Mouse (Mus musculus) frontal cortex, postnatal 25 days (tissue): ENCODE data around the gene Tnrc6a.

ENCODE experiments used
- DNase-seq, 2 experiments: peaks; one replicate each; pipeline ENCODE4 v3.0.0; 2022; ENCODE audit warnings: low spot score in 2 of 2

The Tnrc6a gene

DNA sequence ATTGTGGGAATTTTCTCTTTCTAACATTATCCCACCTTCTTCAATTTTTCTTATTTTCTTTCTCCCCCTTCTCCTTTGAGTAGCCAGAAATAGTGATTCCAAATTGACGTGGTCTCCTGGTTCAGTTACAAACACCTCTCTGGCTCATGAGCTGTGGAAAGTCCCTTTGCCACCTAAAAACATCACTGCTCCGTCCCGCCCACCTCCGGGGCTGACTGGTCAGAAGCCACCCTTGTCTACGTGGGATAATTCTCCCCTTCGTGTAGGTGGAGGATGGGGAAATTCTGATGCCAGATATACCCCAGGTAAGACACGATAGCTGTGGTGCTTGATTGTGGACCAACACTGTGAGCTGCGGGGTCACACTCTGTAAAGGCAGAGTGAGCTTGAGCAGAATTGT lies 66.1 kb downstream of the Tnrc6a start:
- DNase-seq, result no peak

DNA sequence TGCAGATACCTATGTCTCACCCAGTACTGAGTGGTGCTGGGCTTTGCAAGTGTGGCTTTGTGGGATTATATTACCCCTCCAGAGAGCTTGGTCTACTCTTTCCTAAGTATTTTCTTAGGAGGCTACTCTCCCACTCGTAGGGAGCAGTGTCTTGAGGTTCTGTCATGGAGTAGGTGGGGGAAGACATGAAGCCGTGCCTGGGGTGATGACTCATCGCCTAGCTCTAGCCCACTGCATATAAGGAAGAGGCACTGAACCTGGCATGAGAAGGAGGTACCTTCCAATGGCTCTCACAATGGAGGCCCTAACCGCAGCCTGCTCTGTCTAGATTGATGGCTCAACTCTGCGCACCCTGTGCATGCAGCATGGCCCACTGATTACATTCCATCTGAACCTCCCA lies 68.0 kb downstream of the Tnrc6a start:
- no peak for DNase-seq

DNA sequence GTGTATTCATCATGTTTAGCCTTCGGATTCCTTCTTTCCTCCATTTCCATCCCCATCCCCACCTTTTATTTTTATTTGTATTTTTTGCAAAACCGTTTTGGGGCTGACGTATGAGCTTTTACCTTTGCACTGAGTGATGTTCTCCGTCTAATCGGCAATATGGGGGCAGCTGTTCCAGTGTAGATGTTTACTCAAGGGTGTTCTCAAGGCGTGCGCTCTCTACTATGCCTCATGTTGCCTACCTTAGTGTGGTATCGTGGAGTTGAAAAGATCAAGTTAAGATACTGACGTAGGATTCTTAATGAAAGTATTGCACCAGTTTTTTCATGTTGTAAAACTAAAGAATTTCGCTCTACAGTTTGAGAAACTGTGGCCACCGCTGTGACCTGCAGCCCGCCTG lies 69.5 kb downstream of the Tnrc6a start:
- DNase-seq, result no peak

DNA sequence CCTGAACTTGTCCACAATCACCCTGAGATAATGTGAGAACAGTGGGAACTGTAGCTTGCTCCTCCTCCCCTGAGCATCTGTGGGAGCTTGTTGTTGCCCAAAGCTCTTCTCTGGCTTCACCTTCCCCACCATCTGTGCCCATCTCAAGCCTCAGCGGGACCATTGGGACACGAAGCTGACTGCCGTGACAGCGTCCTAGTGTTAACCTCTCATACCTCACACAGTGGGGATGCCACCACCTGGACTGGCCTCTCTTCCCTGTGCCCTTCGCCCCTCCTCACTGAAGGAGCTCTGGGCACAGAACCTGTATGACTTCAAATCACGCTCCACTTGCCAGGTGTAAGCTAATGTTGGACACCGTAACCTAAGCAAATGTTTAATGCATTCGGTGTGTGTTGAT lies 71.0 kb downstream of the Tnrc6a start:
- DNase-seq, result no peak

DNA sequence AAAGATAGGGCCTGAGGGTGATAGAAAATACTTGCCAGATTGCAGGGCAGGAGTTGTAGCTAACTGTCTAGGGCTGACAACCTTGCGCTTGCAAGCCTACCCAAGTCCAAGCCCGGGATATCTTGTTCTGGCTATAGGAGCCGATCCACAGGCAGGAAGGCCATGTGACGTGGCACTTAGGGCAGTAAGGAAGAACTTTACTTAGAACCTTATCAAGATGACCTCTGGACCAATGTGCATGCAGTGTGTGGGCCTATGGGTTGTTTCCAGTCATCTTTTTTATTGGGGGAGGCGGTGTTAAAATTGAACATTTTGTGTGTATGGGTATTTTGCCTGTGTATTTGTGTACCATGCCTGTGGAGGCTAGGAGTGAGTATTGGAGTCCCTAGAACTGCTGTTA lies 72.7 kb downstream of the Tnrc6a start:
- no peak for DNase-seq

- DNase-seq, result no peak
These were observed 75.0 kb downstream of the Tnrc6a start for GRCm38 (mm10) chr7:123198695-123199094.

DNA sequence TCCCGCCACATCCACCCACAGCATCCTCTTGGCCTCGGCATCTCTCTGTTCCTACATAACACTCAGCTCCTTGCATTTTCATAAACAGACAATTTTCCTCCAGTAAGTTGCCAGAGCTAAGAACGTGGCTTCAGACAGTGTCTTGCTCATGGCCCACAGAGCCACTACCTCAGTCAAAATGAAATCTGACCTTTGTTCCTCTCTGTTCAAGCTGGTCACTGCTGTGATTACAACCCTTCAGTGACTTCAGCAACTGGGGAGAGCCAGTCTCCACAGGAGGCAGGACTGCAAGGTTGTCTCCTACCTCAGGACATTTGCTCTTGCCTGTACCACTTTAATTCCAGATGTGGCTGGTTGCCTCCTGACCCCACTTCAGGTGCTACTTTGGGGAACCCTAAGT lies 75.5 kb downstream of the Tnrc6a start:
- no peak for DNase-seq

DNA sequence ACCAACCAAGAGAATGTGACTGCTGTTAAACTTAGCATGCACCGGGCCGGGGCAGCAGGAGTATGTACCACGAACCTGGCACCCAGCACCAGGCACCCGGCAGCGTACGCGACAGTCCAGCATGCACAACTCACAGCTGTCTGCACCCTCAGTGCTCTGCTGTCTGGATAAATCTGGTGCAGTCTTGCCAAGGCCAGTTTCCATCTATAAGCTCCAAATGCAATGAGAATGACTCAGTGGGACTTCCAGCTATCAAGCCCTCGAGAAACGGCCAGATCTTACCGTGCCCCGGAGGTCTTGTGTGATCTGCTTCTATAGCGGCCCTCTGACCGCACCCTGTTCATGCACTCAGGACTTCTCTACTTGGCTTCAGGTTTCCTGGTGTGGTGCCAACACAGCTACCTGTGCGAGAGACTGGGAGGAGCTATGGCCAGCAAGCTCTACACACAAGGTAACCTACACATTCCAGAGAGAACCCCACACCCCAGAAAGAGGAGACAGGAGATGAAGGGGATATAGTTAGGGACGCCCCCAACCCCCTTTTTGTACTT lies 76.0 kb downstream of the Tnrc6a start:
- no peak for DNase-seq

DNA sequence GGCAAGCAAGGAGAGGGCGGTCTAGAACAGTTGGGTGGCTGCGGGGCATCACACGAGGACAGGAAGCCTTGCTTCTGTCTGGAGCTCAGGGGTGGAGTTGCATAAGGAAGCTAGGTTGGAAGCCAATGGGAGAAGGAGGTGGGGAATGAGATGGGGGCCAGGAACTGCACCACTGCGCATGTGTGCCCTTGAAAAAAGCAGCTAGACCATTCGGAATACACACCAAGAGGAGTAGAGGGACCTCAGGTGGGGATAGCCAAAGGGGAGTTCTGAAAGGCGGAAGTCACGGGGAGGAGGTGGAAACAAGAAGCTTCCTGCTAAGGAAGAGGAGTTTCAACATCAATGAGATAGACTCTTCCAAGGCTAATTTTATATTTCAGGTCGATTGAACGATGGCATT lies 77.0 kb downstream of the Tnrc6a start:
- no peak for DNase-seq

- peak; percentile 37 to 62 for DNase-seq
These were observed 81.6 kb downstream of the Tnrc6a start for GRCm38 (mm10) chr7:123205261-123205660.

- DNase-seq, result no peak
These were observed 83.9 kb downstream of the Tnrc6a start for GRCm38 (mm10) chr7:123207561-123207960.

DNA sequence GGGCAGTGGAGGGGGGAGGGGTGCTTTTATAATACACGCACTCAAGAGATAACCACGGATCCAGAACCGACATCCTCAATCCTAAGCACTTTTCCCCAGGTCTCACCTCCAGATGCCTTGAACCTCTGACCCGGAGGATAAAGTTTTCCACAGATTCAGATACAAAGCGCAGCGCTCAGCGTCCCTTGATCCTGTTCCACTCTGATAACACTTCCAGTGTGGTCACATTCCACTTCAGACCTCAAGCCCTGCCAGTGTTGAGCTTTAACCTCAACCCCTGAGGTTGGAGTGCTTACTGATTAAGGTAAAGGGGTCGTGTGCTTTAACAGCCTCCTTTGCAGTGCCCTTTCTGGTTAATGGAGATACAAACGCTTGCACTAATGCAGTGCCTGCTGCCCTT lies 86.2 kb downstream of the Tnrc6a start:
- no peak for DNase-seq

- DNase-seq, result no peak
These were observed 87.8 kb downstream of the Tnrc6a start for GRCm38 (mm10) chr7:123211461-123211860.

- no peak for DNase-seq
These were observed 88.6 kb downstream of the Tnrc6a start for GRCm38 (mm10) chr7:123212316-123212715.

DNA sequence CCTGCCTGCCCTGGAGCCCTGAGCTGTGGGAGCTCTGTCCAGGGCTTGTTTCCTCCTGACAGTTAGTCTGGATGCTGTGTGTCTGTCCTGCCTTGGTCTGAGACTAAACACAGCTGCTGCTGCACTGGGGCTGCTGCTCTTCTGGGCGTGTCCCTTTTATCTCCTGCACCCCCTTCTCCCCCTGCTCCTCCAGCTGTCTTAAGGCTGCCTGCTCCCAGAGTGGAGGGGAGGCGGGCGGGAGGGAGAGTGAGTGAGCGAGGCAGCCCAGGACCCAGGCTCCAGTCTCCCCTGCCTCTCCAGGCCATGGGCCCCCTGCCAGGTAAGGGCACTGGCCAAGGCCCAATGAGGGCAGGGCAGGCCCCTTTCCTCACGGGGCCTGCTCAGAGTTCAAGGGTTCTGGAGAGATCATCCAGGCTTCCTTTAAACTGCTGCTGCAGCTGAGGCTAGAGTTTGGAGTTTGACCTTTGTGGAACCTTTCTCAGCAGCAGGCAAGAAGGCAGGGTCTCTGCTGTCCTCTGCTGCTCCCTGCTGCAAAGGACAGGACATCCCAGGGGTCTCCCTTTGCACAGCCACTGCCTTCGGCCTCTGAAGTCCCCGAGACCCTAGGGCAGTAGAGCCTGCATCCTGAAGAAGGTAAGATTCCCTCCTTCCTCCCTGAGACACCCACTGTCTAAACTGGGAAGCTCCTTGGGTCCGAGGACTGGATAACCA lies 90.8 kb downstream of the Tnrc6a start, which contains the start of gene Slc5a11:
TSS of gene Slc5a11 (plus strand) at position 416 of the 711 bp plus-strand sequence.
- DNase-seq, result no peak

GRCm38 (mm10) chr7:123215138-123215537 lies 91.5 kb downstream of the Tnrc6a start:
- DNase-seq, result no peak

DNA sequence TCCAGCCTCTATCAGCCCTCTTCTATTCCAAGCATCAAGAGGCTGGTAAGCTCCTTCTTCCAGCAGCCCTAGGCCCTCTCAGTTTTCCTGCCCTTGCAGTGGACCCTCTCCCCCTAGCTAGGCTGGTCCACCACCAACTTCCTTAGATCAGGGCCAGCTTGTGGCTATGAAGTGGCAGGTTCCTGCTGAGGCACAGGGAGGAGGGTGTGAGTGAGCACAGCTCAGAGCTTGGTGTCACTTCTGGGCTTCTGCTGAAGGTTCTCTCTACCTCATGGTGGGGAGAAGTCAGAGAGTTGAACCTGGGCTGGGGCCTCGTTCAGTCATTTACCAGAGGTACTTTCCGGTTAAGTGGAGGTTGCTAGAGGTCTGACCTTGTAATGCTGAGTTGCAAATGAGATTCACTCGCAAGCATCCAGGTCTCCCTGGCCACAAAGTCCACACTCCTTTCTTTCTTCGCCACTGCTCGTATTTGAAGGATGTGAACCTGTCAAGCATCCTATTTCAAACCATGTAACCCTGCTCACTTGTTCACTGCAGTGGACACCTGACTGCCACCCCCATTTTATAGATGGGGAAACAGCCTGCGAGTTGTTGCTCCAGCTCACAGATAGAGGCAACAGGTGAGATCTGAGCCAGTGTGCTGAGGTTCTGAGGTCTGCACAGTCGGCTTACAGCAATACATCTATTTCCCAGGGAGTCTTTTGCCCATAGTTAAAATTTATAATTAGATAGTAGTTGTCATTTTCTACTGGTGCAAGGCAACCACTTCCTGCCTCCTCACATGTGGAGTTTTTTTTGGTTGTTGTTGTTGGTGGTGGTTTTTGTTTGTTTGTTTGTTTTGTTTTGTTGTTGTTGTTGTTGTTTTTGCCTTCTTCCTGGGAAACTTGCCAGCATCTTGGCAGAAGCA lies 94.0 kb downstream of the Tnrc6a start:
- no peak for DNase-seq

- DNase-seq, result no peak
These were observed 94.9 kb downstream of the Tnrc6a start for GRCm38 (mm10) chr7:123218620-123219019.

GRCm38 (mm10) chr7:123219781-123220632 lies 96.3 kb downstream of the Tnrc6a start:
- DNase-seq, result no peak

DNA sequence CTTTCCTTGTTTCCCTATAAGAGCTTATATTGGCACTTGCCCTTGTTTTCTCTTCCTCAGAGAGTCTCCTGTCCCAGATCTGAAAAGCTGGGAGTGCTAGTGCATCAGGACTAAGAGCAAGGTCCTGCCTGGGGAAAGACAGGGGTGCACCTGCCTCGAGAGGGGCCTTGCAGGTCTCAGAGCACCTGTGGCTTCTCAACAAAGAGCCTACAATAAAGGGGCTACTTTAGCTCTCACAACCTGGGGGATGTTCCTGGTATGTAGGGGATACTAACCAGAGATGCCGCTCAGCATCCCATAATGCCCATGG lies 96.9 kb downstream of the Tnrc6a start:
- no peak for DNase-seq

- DNase-seq, result no peak
These were observed 100.4 kb downstream of the Tnrc6a start for GRCm38 (mm10) chr7:123224076-123224475.

GRCm38 (mm10) chr7:123225159-123225558 lies 101.5 kb downstream of the Tnrc6a start:
- no peak for DNase-seq
